Mouse (Mus musculus) E14TG2a.4 (cell line): ENCODE results near the gene Doc2b.
A peak's percentile ranks its signal among the peaks of the same experiment; 100 is the strongest.

Experiments
- CTCF ChIP-seq: conservative IDR thresholded peaks from 2 replicates; pipeline ENCODE4 v1.5.1; 2014; ENCODE audit warnings: low read length
- NANOG ChIP-seq: IDR thresholded peaks from 2 replicates; pipeline ENCODE4 v1.6.1; 2014; ENCODE audit warnings: borderline replicate concordance, low read length, mixed read lengths

DNA sequence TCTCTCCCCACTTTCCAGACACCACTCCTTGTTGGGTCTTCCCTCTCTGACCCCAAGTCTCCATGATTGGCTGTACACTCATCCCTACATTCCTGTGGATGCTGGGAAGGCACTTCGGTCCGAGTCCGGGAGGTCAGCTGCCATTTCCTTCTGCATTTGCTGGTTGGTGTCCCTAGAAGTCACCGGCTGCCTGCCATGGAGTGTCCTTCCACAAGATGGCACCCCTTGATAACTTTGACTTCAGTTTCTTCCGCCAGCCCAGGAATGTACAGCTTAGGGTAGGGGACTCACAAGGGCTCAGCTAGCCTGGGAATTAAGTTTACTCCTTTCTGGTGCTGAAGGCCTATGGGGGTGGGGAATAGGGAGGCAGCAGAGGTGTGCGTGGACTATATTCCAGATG, 13.9 kb downstream of the Doc2b start:
- peak; percentile 74 for TF ChIP-seq CTCF
- no peak for TF ChIP-seq NANOG
